Mouse (Mus musculus) heart, embryonic 15.5 days (tissue): ENCODE results near the gene Apoa1. TPM values are rescaled to one million over a fixed set of nuclear protein-coding genes. Genes with fewer than 3 reads are reported as not detected.

ENCODE experiments used
- ATAC-seq: fragments of 200-750 bp; cut with Nextera tagmentation; replicated peaks from 2 replicates; pipeline ENCODE4 v1.8.0; 2017; ENCODE audit warnings: low read depth, moderate TSS enrichment; ENCODE audit not compliant: insufficient number of reproducible peaks, insufficient read depth, low FRiP score
- H3K27ac ChIP-seq: fragments of 300-500 bp; sonication (generic); 2 replicates; pipeline ENCODE4 v1.5.1; 2015; ENCODE audit warnings: mild to moderate bottlenecking, inconsistent platforms
- H3K27me3 ChIP-seq: fragments of 300-500 bp; sonication (generic); 2 replicates; pipeline ENCODE4 v1.6.1; 2015; ENCODE audit warnings: inconsistent platforms
- H3K36me3 ChIP-seq: fragments of 300-500 bp; sonication (generic); 2 replicates; pipeline ENCODE4 v1.6.1; 2015; ENCODE audit warnings: mild to moderate bottlenecking, inconsistent platforms
- H3K4me1 ChIP-seq: fragments of 300-500 bp; sonication (generic); replicated peaks from 2 replicates; pipeline ENCODE4 v1.6.1; 2015; ENCODE audit warnings: inconsistent platforms
- H3K4me2 ChIP-seq: fragments of 300-500 bp; sonication (generic); 2 replicates; pipeline ENCODE4 v1.6.1; 2015; ENCODE audit warnings: inconsistent platforms, mild to moderate bottlenecking, moderate library complexity
- H3K4me3 ChIP-seq: fragments of 300-500 bp; sonication (generic); 2 replicates; pipeline ENCODE4 v1.5.1; 2015; ENCODE audit warnings: mild to moderate bottlenecking, inconsistent platforms
- H3K9ac ChIP-seq: fragments of 300-500 bp; sonication (generic); 2 replicates; pipeline ENCODE4 v1.6.1; 2015; ENCODE audit warnings: mild to moderate bottlenecking, inconsistent platforms
- H3K9me3 ChIP-seq: fragments of 300-500 bp; sonication (generic); replicated peaks from 2 replicates; pipeline ENCODE4 v1.6.1; 2016; ENCODE audit warnings: inconsistent platforms
- WGBS: fragments of 180-500 bp; shearing (Covaris S2); methylation state at CpG from one replicate; pipeline ENCODE4 v1.1.7; 2015; ENCODE audit warnings: mixed read lengths; 5-methylcytosine and 5-hydroxymethylcytosine counted together
- polyA plus RNA-seq: library from polyadenylated mRNA; unstranded; fragments of >200 nt; fragmentation: Nextera tagmentation; extraction: Ambion mirVana; gene quantifications from 2 replicates; pipeline ENCODE4 v1.2.1, GENCODE M21; 2015

Gene Apoa1
- polyA plus RNA-seq, 1 experiment from 2014 or later = 3.9 TPM

GRCm38 (mm10) chr9:46194809-46195208 is 33.6 kb upstream of the Apoa1 start:
- WGBS = 70% methylated on average over 9 of the region's 9 CpGs
- Histone ChIP-seq H3K4me3 (no peak overlapping the region), H3K36me3 (peaks cover 14% of the 10 kb centered on the region; the same call in 1 of the 2 replicates), H3K4me1 (peaks cover 43% of the 10 kb centered on the region), H3K4me2 (no peak overlapping the region), H3K9ac (no peak overlapping the region), H3K27ac (no peak overlapping the region), H3K27me3 (no peaks in the 10 kb centered on the region), H3K9me3 (no peaks in the 10 kb centered on the region)
- ATAC-seq = no peak

- no peak overlapping the region for H3K9ac ChIP-seq
- H3K36me3 ChIP-seq = peaks cover 14% of the 10 kb centered on the region; the same call in 1 of the 2 replicates
- H3K9me3 ChIP-seq = no peaks in the 10 kb centered on the region
- H3K4me3 ChIP-seq = no peak overlapping the region
- peak overlapping the region; percentile 28 for H3K4me2 ChIP-seq
- H3K4me1 ChIP-seq = peaks cover 39% of the 10 kb centered on the region
- 22% methylated on average over 12 of the region's 12 CpGs for WGBS
- peak overlapping the region; percentile 78 for H3K27ac ChIP-seq
- ATAC-seq = peak; percentile 59
- H3K27me3 ChIP-seq = no peaks in the 10 kb centered on the region
Measured at GRCm38 (mm10) chr9:46196699-46197169, 31.6 kb upstream of the Apoa1 start.

- Histone ChIP-seq H3K4me2 (no peak overlapping the region), H3K27ac (peak overlapping the region; percentile 78), H3K4me1 (peaks cover 42% of the 10 kb centered on the region), H3K9me3 (no peaks in the 10 kb centered on the region), H3K27me3 (no peaks in the 10 kb centered on the region), H3K9ac (no peak overlapping the region), H3K36me3 (peaks cover 17% of the 10 kb centered on the region; the same call in 1 of the 2 replicates), H3K4me3 (no peak overlapping the region)
- 34% methylated on average over 9 of the region's 9 CpGs for WGBS
- ATAC-seq = peak; percentile 66; the same call in 1 of the 2 replicates
Measured at GRCm38 (mm10) chr9:46198461-46198860, 29.9 kb upstream of the Apoa1 start.

- H3K9ac ChIP-seq = no peak overlapping the region
- 51% methylated on average over 7 of the region's 7 CpGs for WGBS
- ATAC-seq = no peak
- no peaks in the 10 kb centered on the region for H3K27me3 ChIP-seq
- H3K9me3 ChIP-seq = no peaks in the 10 kb centered on the region
- peaks cover 42% of the 10 kb centered on the region for H3K4me1 ChIP-seq
- peak overlapping the region; percentile 78 for H3K27ac ChIP-seq
- H3K4me2 ChIP-seq = no peak overlapping the region
- no peak overlapping the region for H3K4me3 ChIP-seq
- peaks cover 19% of the 10 kb centered on the region; the same call in 1 of the 2 replicates for H3K36me3 ChIP-seq
Measured at GRCm38 (mm10) chr9:46198936-46199335, 29.4 kb upstream of the Apoa1 start.

- Histone ChIP-seq H3K4me1 (peaks cover 42% of the 10 kb centered on the region), H3K4me3 (no peak overlapping the region), H3K27ac (no peak overlapping the region), H3K36me3 (peaks cover 25% of the 10 kb centered on the region), H3K9ac (no peak overlapping the region), H3K27me3 (no peaks in the 10 kb centered on the region), H3K4me2 (no peak overlapping the region), H3K9me3 (no peaks in the 10 kb centered on the region)
- ATAC-seq = no peak
- WGBS = 70% methylated on average over 2 of the region's 2 CpGs
Measured at GRCm38 (mm10) chr9:46199609-46200008, 28.8 kb upstream of the Apoa1 start.

GRCm38 (mm10) chr9:46206834-46207500 is 21.4 kb upstream of the Apoa1 start:
- ATAC-seq = no peak
- Histone ChIP-seq H3K4me3 (no peak overlapping the region), H3K9ac (no peak overlapping the region), H3K4me2 (no peak overlapping the region), H3K27ac (no peak overlapping the region), H3K9me3 (no peaks in the 10 kb centered on the region), H3K36me3 (peaks cover 60% of the 10 kb centered on the region), H3K27me3 (no peaks in the 10 kb centered on the region), H3K4me1 (peaks cover under 1% of the 10 kb centered on the region; the same call in 1 of the 2 replicates)
- WGBS = 54% methylated on average over 10 of the region's 10 CpGs

- ATAC-seq = no peak
Measured at GRCm38 (mm10) chr9:46207501-46207869, 20.9 kb upstream of the Apoa1 start.

GRCm38 (mm10) chr9:46208401-46208974 is 19.9 kb upstream of the Apoa1 start:
- Histone ChIP-seq H3K27me3 (no peaks in the 10 kb centered on the region), H3K27ac (no peak overlapping the region), H3K9ac (no peak overlapping the region), H3K36me3 (peaks cover 60% of the 10 kb centered on the region), H3K9me3 (no peaks in the 10 kb centered on the region), H3K4me1 (no peaks in the 10 kb centered on the region), H3K4me2 (no peak overlapping the region), H3K4me3 (no peak overlapping the region)
- no peak for ATAC-seq
- WGBS = 85% methylated on average over 13 of the region's 13 CpGs

More at GRCm38 (mm10) chr9:46207501-46207869, 20.9 kb upstream of the Apoa1 start:
- Histone ChIP-seq H3K4me2 (no peak overlapping the region), H3K9me3 (no peaks in the 10 kb centered on the region), H3K4me3 (no peak overlapping the region), H3K9ac (no peak overlapping the region), H3K36me3 (peaks cover 60% of the 10 kb centered on the region), H3K27me3 (no peaks in the 10 kb centered on the region), H3K27ac (no peak overlapping the region), H3K4me1 (no peaks in the 10 kb centered on the region)
- WGBS = 82% methylated on average over 6 of the region's 6 CpGs

- Histone ChIP-seq H3K9ac (no peak overlapping the region), H3K4me2 (no peak overlapping the region), H3K27me3 (no peaks in the 10 kb centered on the region), H3K27ac (no peak overlapping the region), H3K9me3 (no peaks in the 10 kb centered on the region), H3K4me3 (no peak overlapping the region), H3K4me1 (peaks cover 7% of the 10 kb centered on the region), H3K36me3 (peaks cover 45% of the 10 kb centered on the region)
- no peak for ATAC-seq
- WGBS = 89% methylated on average over 12 of the region's 12 CpGs
Measured at GRCm38 (mm10) chr9:46210473-46210872, 17.9 kb upstream of the Apoa1 start.

- no peak for ATAC-seq
- no peak overlapping the region for H3K9ac ChIP-seq
- whole genome bisulfite sequencing = 65% methylated on average over 4 of the region's 4 CpGs
Measured at GRCm38 (mm10) chr9:46214276-46214675, 14.1 kb upstream of the Apoa1 start.

GRCm38 (mm10) chr9:46214946-46215337 is 13.4 kb upstream of the Apoa1 start:
- no peak overlapping the region for H3K27ac ChIP-seq
- peaks cover 29% of the 10 kb centered on the region for H3K36me3 ChIP-seq
- 83% methylated on average over 10 of the region's 10 CpGs for WGBS
- no peak overlapping the region for H3K4me2 ChIP-seq
- H3K4me1 ChIP-seq = peaks cover 15% of the 10 kb centered on the region
- no peaks in the 10 kb centered on the region for H3K27me3 ChIP-seq
- no peaks in the 10 kb centered on the region for H3K9me3 ChIP-seq
- H3K9ac ChIP-seq = no peak overlapping the region
- ATAC-seq = no peak
- H3K4me3 ChIP-seq = no peak overlapping the region

More at GRCm38 (mm10) chr9:46214276-46214675, 14.1 kb upstream of the Apoa1 start:
- Histone ChIP-seq H3K4me3 (no peak overlapping the region), H3K27me3 (no peaks in the 10 kb centered on the region), H3K27ac (no peak overlapping the region), H3K9me3 (no peaks in the 10 kb centered on the region), H3K4me2 (no peak overlapping the region), H3K4me1 (peaks cover 15% of the 10 kb centered on the region), H3K36me3 (peaks cover 28% of the 10 kb centered on the region)
